Mouse (Mus musculus) liver, adult 2 months (tissue): Measurements from ENCODE around the gene Polr3a. TPM values are rescaled to one million over a fixed set of nuclear protein-coding genes. Genes with fewer than 3 reads are reported as not detected.

Source experiments
- DNase-seq: peaks from one replicate; pipeline ENCODE4 v3.0.0-alpha.2; 2011; ENCODE audit warnings: low read depth, low spot score; ENCODE audit errors: extremely low read depth
- H3K27ac ChIP-seq: fragments of 200-500 bp; replicated peaks from 2 replicates; pipeline ENCODE4 v1.5.1; 2012; ENCODE audit warnings: low read depth, mild to moderate bottlenecking, control low read depth, inconsistent platforms, low read length; ENCODE audit not compliant: insufficient read depth
- H3K27me3 ChIP-seq: fragments of 200-500 bp; 2 replicates; pipeline ENCODE4 v1.6.1; 2012; ENCODE audit warnings: mild to moderate bottlenecking, moderate library complexity, low read length, inconsistent platforms; ENCODE audit not compliant: control insufficient read depth, insufficient read depth
- H3K36me3 ChIP-seq: fragments of 200-500 bp; 2 replicates; pipeline ENCODE4 v1.6.1; 2012; ENCODE audit warnings: low read length, inconsistent platforms; ENCODE audit not compliant: control insufficient read depth, insufficient read depth
- H3K4me1 ChIP-seq: fragments of 200-500 bp; 2 replicates; pipeline ENCODE4 v1.6.1; 2011; ENCODE audit warnings: low read length; ENCODE audit not compliant: control insufficient read depth, insufficient read depth
- H3K4me3 ChIP-seq: fragments of 200-500 bp; 2 replicates; pipeline ENCODE4 v1.5.1; 2011; ENCODE audit warnings: low read depth, mild to moderate bottlenecking, control low read depth, low read length, moderate library complexity; ENCODE audit not compliant: insufficient read depth
- H3K79me2 ChIP-seq: fragments of 200-500 bp; 2 replicates; pipeline ENCODE4 v1.6.1; 2012; ENCODE audit warnings: inconsistent platforms, mild to moderate bottlenecking, low read length, moderate library complexity; ENCODE audit not compliant: control insufficient read depth, insufficient read depth
- H3K9ac ChIP-seq: fragments of 200-500 bp; 2 replicates; pipeline ENCODE4 v1.6.1; 2012; ENCODE audit warnings: low read depth, mild to moderate bottlenecking, control low read depth, inconsistent platforms, low read length
- CTCF ChIP-seq: fragments of 200-500 bp; IDR thresholded peaks from 2 replicates; pipeline ENCODE4 v1.5.1; 2011; ENCODE audit warnings: low read depth, low read length, control low read depth
- POLR2A ChIP-seq: fragments of 200-500 bp; IDR thresholded peaks from 2 replicates; pipeline ENCODE4 v1.6.1; 2011; ENCODE audit warnings: low read length, control low read depth; ENCODE audit not compliant: insufficient read depth; ENCODE audit errors: extremely low read depth
- WGBS: fragments of 180-500 bp; shearing (Covaris S2); methylation state at CpG from one replicate; pipeline ENCODE4 v1.1.7; 2018; 5-methylcytosine and 5-hydroxymethylcytosine counted together
- polyA plus RNA-seq: library from polyadenylated mRNA; depleted of rRNA; stranded (reverse); fragments of >200 nt; gene quantifications from 2 replicates; pipeline ENCODE4 v1.2.3, GENCODE M21; 2012
- total RNA-seq: library from RNA; depleted of rRNA; stranded (reverse); fragments of >200 nt; gene quantifications from 2 replicates; pipeline ENCODE4 v1.2.3, GENCODE M21; 2014

The Polr3a gene
- total and polyA plus RNA-seq, 2 experiments = 5.1 to 10.1 TPM

GRCm38 (mm10) chr14:24508070-24508773, 21.4 kb upstream of the Polr3a start:
- Histone ChIP-seq H3K27ac (no peak overlapping the region), H3K4me1 (no peaks in the 10 kb centered on the region), H3K79me2 (no peaks in the 10 kb centered on the region), H3K4me3 (no peak overlapping the region), H3K27me3 (no peaks in the 10 kb centered on the region), H3K9ac (no peak overlapping the region), H3K36me3 (no peaks in the 10 kb centered on the region)
- WGBS = 43% methylated on average over 18 of the region's 18 CpGs
- TF ChIP-seq POLR2A = no peak
- no peak for TF ChIP-seq CTCF
- no peak for DNase-seq

GRCm38 (mm10) chr14:24507452-24508069, 20.7 kb upstream of the Polr3a start:
- 56% methylated on average over 14 of the region's 14 CpGs for WGBS
- H3K36me3 ChIP-seq = no peaks in the 10 kb centered on the region

GRCm38 (mm10) chr14:24501256-24501655, 14.4 kb upstream of the Polr3a start:
- no peaks in the 10 kb centered on the region for H3K27me3 ChIP-seq
- DNase-seq = no peak
- no peaks in the 10 kb centered on the region for H3K79me2 ChIP-seq
- WGBS = 81% methylated on average over 4 of the region's 4 CpGs
- no peak overlapping the region for H3K27ac ChIP-seq
- H3K9ac ChIP-seq = no peak overlapping the region
- H3K4me3 ChIP-seq = no peak overlapping the region
- H3K4me1 ChIP-seq = no peaks in the 10 kb centered on the region
- peaks cover 25% of the 10 kb centered on the region for H3K36me3 ChIP-seq
- TF ChIP-seq POLR2A = no peak
- TF ChIP-seq CTCF = no peak

More at GRCm38 (mm10) chr14:24507452-24508069, 20.7 kb upstream of the Polr3a start:
- no peak for TF ChIP-seq POLR2A
- TF ChIP-seq CTCF = no peak
- no peaks in the 10 kb centered on the region for H3K79me2 ChIP-seq
- no peak overlapping the region for H3K9ac ChIP-seq
- no peaks in the 10 kb centered on the region for H3K4me1 ChIP-seq
- DNase-seq = no peak
- H3K27ac ChIP-seq = no peak overlapping the region
- no peak overlapping the region for H3K4me3 ChIP-seq
- H3K27me3 ChIP-seq = no peaks in the 10 kb centered on the region

- H3K4me3 ChIP-seq = no peak overlapping the region
- H3K9ac ChIP-seq = no peak overlapping the region
- DNase-seq = no peak
- no peaks in the 10 kb centered on the region for H3K4me1 ChIP-seq
- no peak overlapping the region for H3K27ac ChIP-seq
- no peaks in the 10 kb centered on the region for H3K79me2 ChIP-seq
- peaks cover 30% of the 10 kb centered on the region for H3K36me3 ChIP-seq
- whole genome bisulfite sequencing = 46% methylated on average over 8 of the region's 8 CpGs
- TF ChIP-seq CTCF (no peak), POLR2A (no peak)
- no peaks in the 10 kb centered on the region for H3K27me3 ChIP-seq
Measured at GRCm38 (mm10) chr14:24500845-24501186, 14.0 kb upstream of the Polr3a start.

- no peaks in the 10 kb centered on the region for H3K27me3 ChIP-seq
- no peak overlapping the region for H3K4me3 ChIP-seq
- H3K27ac ChIP-seq = no peak overlapping the region
- H3K79me2 ChIP-seq = no peaks in the 10 kb centered on the region
- peaks cover 33% of the 10 kb centered on the region for H3K36me3 ChIP-seq
- WGBS = 28% methylated on average over 18 of the region's 18 CpGs
- no peaks in the 10 kb centered on the region for H3K4me1 ChIP-seq
- peak; percentile 18 for DNase-seq
- TF ChIP-seq CTCF (peak; percentile 86), POLR2A (no peak)
- no peak overlapping the region for H3K9ac ChIP-seq
Measured at GRCm38 (mm10) chr14:24500091-24500844, 13.4 kb upstream of the Polr3a start.

- H3K4me1 ChIP-seq = no peaks in the 10 kb centered on the region
- H3K36me3 ChIP-seq = peaks cover 40% of the 10 kb centered on the region
- H3K4me3 ChIP-seq = no peak overlapping the region
- no peak overlapping the region for H3K27ac ChIP-seq
- no peaks in the 10 kb centered on the region for H3K79me2 ChIP-seq
- TF ChIP-seq POLR2A = no peak
- no peaks in the 10 kb centered on the region for H3K27me3 ChIP-seq
- no peak overlapping the region for H3K9ac ChIP-seq
- 67% methylated on average over 9 of the region's 9 CpGs for WGBS
- no peak for DNase-seq
Measured at GRCm38 (mm10) chr14:24499478-24499877, 12.6 kb upstream of the Polr3a start.
